Mouse (Mus musculus): Measurements from ENCODE around the gene Naglu.

GRCm38 (mm10) chr11:101094930-101095313 is 25.1 kb downstream of the Naglu start:
- TF ChIP-seq POLR2A (IDR thresholded peaks at IDR 0.05; ENCODE audit: borderline replicate concordance, extremely low read depth, insufficient read depth, insufficient read length, poor library complexity, severe bottlenecking): no peak
- TF ChIP-seq CTCF (IDR thresholded peaks at IDR 0.05; ENCODE audit: borderline replicate concordance, extremely low read depth, insufficient read depth, insufficient read length): no peak

Measured in brain, embryonic 14.5 days (tissue).